Mouse (Mus musculus): ENCODE measurements at regions not wholly inside any gene's neighbourhood (a gene's known extent, or its start where the extent isn't known, plus 50 kb on each side); places are given as distances from the start of the nearest gene placed in this dataset.

DNA sequence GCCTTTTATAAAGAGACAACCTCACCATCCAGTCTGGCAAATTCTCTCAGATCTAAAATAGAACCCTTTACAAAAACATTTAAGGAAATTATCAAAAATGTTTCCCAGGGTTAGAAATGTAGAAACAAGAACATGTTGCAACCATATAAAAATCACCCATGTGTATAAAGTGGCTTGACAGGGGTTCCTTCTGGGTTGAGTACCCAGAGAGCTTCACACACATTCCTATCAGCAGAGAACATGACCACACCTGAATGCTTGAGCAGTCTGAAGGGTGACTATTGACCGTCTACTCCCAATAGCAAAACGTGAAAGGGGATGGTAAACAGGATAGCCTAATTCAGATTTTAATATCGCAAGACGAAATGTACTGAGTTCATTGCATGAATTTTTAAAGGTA is 57.8 kb upstream of the Zfand5 start:
- DNase-seq (ENCODE audit: low spot score) = no peak

DNA sequence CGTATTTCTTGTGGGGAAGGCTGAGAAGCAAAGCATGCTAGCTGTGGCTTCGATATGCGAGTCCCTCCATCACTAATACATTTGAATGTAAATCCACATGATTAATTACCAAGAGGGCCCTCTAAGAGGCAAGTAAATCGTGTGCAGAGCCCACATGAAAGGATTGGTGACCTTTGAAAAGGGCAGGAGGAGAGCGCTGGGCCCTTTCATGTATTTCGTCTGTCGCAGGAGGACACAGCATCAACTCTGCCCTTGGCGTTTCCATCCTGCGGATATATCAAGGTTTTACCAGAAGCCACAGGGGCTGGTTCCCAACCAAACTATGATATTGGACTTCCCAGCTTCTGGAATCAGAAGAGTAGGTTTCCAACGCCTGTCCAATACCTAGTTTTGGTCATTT is 78.6 kb upstream of the Zfand5 start:
- DNase-seq (ENCODE audit: low spot score) = no peak

DNA sequence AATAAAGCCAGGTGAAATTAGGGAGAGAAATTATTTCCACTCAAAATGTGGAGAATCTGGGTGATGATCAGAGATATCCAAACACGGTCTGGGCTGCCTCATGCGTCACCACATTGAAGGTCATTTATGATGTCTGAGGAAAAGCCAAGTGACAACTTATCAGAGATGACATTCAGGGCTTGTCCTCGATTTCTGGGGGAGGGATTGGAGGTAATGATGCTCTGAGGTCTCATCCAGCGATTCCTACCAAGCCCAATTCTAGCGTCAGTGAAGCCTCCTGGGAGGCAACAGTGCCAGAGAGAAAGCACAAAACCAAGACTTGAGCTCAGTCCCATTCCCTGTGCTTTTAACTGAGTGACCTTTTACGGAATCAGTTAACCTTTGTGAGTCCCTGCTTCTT is 79.5 kb upstream of the Zfand5 start:
- DNase-seq (ENCODE audit: low spot score) = no peak

GRCm38 (mm10) chr19:21189216-21189615 is 82.9 kb upstream of the Zfand5 start:
- DNase-seq (ENCODE audit: low spot score) = no peak

- no peak for DNase-seq (ENCODE audit: low spot score)
Measured at GRCm38 (mm10) chr19:21186656-21187055, 85.4 kb upstream of the Zfand5 start.

DNA sequence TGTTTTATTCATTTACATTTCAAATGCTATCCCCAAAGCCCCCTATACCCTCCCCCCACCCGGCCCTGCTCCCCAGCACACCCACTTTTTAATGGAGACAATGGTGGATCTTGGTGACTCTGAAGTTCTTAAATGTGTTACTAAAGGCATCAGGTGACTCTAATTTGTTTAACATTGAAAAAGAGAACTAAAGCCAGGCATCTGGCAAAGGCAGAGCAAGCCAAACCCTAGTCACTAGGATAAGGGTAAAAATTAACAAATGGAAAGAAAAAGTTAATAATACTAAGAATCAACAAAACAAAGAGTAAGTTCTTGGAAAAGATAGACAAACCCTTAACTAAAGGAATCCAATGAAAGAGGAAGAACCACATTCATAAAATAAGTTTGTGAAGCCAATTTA is 86.1 kb upstream of the Zfand5 start:
- no peak for DNase-seq (ENCODE audit: low spot score)

GRCm38 (mm10) chr19:21183028-21183427 is 89.0 kb upstream of the Zfand5 start:
- no peak for DNase-seq (ENCODE audit: low spot score)

DNA sequence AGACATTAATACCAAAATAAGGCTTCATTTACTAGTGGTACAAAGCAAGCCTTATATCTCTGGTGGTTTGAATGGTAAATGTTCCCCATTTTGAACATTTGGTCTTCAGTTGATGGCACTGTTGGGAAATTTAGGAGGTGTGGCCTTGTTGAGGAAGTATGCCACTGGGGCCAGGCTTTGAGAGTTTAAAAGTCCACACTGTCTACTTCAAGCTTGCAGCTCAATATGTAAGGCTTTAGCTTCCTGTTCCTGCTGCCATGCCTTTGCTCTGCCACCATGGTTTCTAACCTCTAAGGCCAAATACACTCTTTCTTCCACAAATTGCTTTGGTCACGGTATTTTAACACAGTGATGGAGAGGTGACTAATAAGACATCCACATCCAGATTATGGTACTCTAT is 92.2 kb upstream of the Zfand5 start:
- DNase-seq (ENCODE audit: low spot score) = no peak

DNA sequence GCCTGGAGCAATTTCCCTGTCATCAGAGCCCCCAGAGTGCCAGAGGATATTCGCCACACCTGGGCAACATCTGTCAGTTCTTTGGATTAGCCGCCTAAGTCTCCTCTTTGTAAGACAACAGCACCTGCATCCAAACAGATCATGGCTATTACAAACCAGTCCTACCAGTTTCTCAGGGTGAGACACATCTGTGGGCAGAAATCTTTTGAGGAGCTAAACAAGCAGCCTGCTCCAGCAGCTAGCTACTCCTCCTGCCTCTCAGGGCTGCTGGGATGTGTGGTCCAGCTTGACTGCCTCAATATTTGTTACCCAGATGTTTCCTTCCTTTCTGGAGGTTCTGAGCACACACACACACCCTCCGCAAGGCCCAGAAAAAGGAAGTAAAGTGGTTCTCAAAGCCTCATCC is 96.6 kb upstream of the Zfand5 start:
- DNase-seq (ENCODE audit: low spot score) = no peak

DNA sequence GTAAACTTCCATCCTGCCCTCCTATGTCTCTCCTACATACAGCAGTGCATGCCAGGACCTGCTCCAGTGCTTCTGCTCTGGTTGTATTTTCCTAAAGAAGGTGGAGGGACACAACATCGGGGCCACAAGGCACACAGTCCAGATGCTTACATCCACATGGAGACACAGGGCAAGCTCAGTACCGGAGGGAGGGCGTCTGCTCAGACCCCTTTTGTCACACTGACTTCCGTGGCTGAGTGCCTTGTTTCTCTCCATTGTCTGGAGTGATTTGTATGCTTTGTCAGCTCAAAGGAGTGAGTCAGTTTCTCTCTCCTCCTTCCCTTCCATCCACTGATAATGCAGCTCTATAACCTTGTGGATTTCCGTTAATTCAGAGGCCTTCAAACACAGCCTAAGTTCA is 97.4 kb upstream of the Zfand5 start:
- DNase-seq (ENCODE audit: low spot score) = no peak

- no peak for DNase-seq (ENCODE audit: low spot score)
Measured at GRCm38 (mm10) chr19:21173896-21174483, 98.1 kb upstream of the Zfand5 start.

DNA sequence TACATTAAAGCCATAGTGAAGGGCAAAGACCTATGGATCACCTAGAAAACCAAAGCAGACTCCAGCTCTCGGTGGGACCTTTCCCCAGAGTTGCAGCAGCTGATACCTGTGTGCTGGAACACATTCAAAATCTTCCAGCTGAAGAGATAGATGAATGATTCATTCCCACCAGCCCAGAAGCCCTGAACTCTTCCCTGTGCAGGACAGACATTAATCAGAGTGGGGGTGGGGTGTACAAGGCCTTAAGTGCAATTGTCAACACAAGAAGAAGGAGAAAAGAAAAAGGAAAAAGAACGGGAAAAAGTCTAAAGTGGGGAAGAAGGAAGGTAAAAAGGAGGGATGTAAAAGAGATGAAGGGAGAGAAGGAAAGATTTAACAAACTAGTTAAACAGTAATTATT is 100.9 kb upstream of the Zfand5 start:
- no peak for DNase-seq (ENCODE audit: low spot score)

- DNase-seq (ENCODE audit: low spot score) = no peak
Measured at GRCm38 (mm10) chr19:21170785-21171184, 101.3 kb upstream of the Zfand5 start.

DNA sequence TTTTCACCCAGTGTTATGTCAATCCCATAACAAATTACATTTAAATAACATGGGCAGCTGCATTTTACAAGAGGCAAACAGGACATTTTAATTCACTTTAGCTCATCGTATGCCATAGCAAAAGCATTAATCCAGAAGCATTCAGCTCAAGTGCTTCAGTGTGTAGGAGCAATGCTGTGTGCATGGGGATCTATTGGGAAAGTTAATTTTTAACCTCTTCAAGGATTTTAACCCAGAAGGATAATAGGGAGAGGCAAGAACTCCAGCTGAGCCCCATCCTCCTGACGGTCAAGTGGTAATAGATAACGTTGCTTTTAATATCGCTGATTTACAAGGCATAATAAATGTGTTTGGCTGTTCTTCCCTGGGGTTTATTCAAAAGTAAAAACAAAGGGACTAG is 105.1 kb upstream of the Zfand5 start:
- no peak for DNase-seq (ENCODE audit: low spot score)

DNA sequence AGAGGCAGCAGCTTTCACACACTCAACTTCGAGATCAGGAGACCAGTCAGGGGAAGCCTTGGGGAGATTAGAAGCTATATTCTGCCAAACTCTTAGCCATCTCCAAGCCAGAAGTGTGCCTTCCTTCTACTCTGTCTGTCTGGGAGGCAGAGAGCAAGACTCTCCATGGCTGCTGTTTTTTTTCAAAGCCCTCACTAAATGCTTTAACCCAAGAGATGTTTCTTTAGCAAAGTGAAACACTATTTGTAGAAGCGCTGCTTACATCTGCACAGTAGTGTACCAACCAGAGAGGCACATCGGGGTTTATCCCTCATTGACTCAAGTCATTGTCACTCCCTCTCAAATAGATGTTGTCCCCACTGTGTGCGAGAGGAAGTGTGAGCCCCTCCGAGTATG is 105.6 kb upstream of the Zfand5 start:
- DNase-seq (ENCODE audit: low spot score) = no peak

DNA sequence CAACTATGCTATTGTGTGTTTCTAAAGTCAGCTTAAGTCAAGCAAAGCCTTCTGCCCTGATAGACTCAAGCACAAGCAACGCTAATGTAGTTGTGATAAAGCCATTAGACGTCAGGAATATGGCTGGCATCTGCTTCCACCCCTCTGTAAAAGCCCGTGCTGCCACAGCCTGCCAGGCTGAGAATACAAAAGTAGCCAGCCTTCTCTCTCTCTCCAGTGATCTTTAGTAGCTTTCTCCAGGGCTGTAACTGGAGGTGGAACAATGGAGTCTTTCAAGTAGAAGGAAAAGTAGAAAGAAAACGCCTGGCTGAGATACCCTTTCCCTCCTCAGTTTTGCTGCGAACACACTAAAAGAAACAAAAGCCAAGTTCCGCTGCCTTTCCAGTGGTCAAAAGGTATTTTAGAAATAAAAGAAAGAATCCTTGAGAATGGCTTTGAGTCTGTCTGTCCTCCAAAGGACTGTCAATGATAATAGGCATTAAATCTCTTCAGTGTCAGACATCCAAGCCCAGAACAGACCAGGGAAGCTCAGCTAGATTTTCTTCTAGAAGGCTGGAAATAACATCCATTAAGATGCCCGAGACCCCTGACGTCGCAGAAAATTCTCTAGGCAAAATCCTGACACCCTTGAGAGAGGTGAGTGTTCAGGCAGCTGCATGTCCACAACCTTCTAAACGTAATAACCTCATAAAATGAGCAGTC is 106.2 kb upstream of the Zfand5 start:
- no peak for DNase-seq (ENCODE audit: low spot score)

GRCm38 (mm10) chr19:21163978-21164377 is 108.1 kb upstream of the Zfand5 start:
- DNase-seq (ENCODE audit: low spot score) = no peak

- DNase-seq (ENCODE audit: low spot score) = no peak
Measured at GRCm38 (mm10) chr19:21160946-21161345, 111.1 kb upstream of the Zfand5 start.

GRCm38 (mm10) chr19:21159189-21160137 is 112.6 kb upstream of the Zfand5 start:
- no peak for DNase-seq (ENCODE audit: low spot score)

GRCm38 (mm10) chr19:21154162-21154561 is 117.9 kb upstream of the Zfand5 start:
- no peak for DNase-seq (ENCODE audit: low spot score)

GRCm38 (mm10) chr19:21152027-21152426 is 120.1 kb upstream of the Zfand5 start:
- no peak for DNase-seq (ENCODE audit: low spot score)

DNA sequence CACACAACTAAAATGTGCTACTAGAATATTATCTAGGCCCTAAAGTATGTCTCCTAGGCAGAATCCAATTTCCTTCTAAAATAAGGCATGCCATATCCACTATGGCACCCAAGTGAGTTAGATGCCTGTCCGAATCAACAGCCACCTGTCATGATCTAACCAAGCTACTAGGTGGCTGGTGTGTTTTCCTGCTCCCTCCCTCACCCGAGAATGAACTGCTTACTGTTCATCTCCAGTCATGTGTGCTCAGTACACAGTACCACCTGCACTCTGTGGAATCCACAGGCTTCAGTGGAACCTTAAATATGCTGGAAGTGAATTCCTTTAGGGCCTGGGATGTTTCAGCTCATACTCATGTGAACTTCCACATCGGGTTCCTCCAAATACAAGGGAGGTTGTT is 121.2 kb upstream of the Zfand5 start:
- DNase-seq (ENCODE audit: low spot score) = no peak

DNA sequence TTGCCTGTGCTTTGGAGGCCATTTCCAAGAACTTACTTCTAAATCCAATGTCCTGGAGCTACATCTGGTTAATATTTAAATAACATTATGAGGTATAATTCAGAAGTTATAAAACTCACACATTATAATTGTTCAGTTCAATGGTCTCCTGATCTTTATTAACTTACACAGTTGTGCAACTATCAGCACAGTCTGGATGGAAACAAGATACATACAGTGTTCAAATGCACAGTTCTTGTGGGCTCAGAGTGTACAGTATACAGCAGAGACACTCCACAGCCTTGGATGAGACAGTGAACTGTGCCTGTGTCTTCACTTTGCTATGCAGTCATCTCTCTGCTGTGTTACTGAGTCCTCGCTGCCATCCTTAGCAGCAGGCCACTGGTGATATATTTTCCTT is 121.8 kb upstream of the Zfand5 start:
- no peak for DNase-seq (ENCODE audit: low spot score)
